Mouse (Mus musculus): ENCODE measurements around the gene Ctrb1. TPM values are rescaled to one million over a fixed set of nuclear protein-coding genes. Genes with fewer than 3 reads are reported as not detected.

The Ctrb1 gene
- total RNA-seq, 2 experiments from 2014 or later = not detected

DNA sequence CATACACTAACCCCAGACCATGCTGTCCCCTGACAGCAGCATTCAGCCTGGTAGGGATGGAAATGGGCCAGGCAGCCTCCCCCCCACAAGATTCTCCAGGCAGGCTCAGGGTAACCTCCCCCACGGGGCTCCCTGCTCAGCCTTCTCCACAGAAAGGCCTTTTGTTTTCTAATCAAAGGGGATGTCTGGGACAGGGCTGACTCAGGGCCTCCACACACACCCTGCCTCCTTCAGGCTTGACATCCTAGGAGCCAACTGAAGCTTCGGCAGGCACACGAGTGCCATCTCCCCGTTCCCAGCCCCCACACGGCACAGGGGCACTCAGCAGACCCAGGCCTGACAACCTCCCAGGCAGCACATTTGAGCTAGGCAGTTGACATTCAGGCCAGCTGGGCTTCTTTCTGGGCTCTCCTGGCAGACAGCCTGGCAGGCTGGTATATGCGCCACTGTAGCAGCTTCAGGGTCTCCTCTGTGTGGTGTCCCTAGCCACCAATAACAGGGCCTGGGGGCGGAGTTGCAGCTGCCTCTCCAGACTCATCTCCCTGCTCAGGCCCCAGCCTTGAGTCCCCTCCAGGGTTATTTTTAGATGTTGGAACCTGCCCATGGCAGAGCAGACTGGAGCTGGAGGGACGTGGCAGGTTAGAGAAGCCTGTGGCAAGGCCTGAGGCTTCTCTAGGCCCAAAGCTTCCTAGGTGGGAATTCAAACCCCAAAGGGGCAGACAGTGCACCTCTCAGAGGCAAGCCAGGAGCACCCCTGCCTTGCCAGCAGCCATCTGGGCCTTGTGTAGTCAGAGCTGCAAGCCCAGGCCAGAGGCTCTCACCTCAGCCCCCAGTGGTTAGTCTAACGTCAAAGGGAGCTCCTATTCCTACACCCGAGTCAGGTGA lies 26.0 kb upstream of the Ctrb1 start:
- no peak overlapping the region for H3K4me3 ChIP-seq
- intact Hi-C loops (cut with DNase I) = loop anchor here (2.0 kb wide), 1 partner anchor 26 kb away; the partner anchor contains the start of gene Bcar1

DNA sequence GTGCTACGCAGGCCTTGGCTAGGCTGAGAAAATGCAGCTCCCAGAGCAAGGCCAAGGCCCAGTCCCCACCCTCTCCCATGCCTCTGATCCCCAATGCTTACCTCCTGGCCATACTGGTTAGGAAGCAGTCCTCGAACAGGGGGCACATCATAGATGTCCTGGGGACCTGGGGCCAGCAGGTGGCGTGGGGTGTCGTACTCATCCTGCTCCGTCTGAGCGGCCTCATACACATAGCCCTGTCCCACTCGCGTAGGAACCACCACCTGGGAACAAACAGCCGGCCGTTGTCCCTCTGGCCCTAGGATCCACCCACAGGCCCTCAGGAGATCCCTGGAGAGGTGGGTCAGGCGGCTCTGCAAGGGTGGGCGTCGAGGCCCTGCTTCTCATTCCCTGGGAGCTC lies 24.7 kb upstream of the Ctrb1 start:
- H3K27ac ChIP-seq = no peak overlapping the region
- no peak for DNase-seq (ENCODE audit: extremely low spot score in 1 of 2, low spot score in 2 of 2)
- intact Hi-C loops (cut with DNase I) = no loop called here
- TF ChIP-seq CTCF (IDR thresholded peaks at IDR 0.05) = no peak
- no peak overlapping the region for H3K4me3 ChIP-seq

More for the DNA sequence above, 26.0 kb upstream of the Ctrb1 start:
- H3K27ac ChIP-seq = peak overlapping the region; percentile 85
- TF ChIP-seq CTCF (IDR thresholded peaks at IDR 0.05) = no peak
- peak; percentile 59 to 64 for DNase-seq (ENCODE audit: extremely low spot score in 1 of 2, low spot score in 2 of 2)

DNA sequence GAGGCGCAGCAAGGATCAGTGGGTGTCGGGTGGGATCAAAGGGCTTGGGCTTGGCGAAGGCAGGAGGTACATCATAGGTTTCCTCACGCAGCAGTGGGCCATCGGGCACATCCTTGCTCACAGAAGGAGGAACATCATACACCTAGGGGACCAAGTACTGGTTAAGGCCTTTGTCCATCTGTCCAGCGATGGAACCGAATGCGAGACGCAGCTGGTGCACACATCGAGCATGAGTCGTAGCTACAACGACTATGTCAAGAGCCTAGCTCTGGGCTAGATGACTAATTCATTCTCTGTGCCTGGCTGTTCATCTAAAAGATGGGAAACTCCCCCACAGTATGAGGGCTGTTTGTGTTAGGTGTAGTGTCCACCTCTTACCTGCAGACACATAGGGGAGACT lies 23.5 kb upstream of the Ctrb1 start:
- no peak overlapping the region for H3K27ac ChIP-seq
- intact Hi-C loops (cut with DNase I) = no loop called here

DNA sequence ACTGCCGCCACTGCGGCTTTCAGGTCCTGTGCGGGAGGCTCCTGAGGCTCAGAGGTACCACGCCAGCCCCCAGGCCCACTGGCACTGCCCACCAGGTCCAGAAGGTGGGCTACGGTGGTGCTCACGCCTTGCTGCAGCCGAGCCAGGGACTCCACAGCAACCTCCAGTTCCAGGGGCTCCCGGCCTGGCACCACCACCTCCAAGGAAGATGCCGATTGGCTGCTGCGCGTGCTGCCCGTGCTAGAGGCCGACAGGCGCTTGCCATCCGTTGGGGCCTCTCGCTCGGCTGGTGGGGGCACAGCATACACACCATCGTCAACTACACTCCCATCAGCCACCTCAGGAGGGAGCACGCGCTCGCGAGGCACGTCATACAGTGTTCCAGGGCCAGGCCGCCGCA lies 23.0 kb upstream of the Ctrb1 start:
- no peak for TF ChIP-seq CTCF (IDR thresholded peaks at IDR 0.05)
- no peak for DNase-seq (ENCODE audit: extremely low spot score in 1 of 2, low spot score in 2 of 2)
- intact Hi-C loops (cut with DNase I) = no loop called here
- Histone ChIP-seq H3K4me3 (no peak overlapping the region), H3K27ac (no peak overlapping the region)

More for the DNA sequence above, 23.5 kb upstream of the Ctrb1 start:
- no peak for DNase-seq (ENCODE audit: extremely low spot score in 1 of 2, low spot score in 2 of 2)
- no peak for TF ChIP-seq CTCF (IDR thresholded peaks at IDR 0.05)
- no peak overlapping the region for H3K4me3 ChIP-seq

DNA sequence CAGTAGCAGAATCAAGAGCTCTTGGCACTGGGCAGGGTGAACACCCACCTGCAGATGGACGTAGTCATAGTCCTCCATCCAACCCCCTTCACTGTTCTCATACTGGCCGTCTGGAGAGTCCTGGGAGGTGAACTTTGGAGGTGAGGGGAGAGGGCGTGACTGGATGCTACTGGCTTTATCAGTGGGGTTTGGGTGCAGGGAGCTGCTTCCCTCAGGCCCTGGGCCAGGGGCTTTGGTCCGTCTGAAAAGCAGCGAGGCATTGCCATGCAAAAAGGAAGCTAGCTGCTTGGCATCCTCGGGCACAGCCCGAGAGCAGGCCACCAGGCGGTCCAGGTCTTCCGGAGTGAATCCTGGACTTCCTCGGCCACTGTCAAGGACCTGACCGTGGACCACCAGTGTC lies 22.5 kb upstream of the Ctrb1 start:
- intact Hi-C loops (cut with DNase I) = no loop called here
- no peak for TF ChIP-seq CTCF (IDR thresholded peaks at IDR 0.05)
- H3K4me3 ChIP-seq = no peak overlapping the region
- no peak overlapping the region for H3K27ac ChIP-seq
- DNase-seq (ENCODE audit: extremely low spot score in 1 of 2, low spot score in 2 of 2) = no peak

DNA sequence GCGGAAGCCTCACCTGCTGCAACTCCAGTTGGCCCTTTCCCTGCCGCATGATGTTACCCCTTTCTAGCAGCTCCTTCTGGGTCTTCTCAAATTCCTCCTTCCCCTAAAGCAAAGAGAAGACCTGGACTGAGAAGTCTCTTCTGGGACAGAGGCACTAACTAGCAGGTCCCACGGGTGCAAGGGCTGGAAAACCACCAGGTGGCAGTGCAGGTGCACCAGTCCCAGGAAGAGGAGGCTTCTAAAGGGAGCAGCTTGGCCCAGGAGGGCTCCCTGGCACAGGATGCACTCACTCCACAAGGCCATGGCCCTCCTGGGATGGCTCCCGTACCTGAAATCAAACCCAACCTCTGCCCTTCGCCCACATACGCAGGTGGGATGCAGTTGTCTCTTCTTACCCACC lies 21.8 kb upstream of the Ctrb1 start:
- Histone ChIP-seq H3K4me3 (no peak overlapping the region), H3K27ac (no peak overlapping the region)
- peak; percentile 62 to 63 for DNase-seq (ENCODE audit: extremely low spot score in 1 of 2, low spot score in 2 of 2)
- TF ChIP-seq CTCF (IDR thresholded peaks at IDR 0.05) = peak; percentile 79
- intact Hi-C loops (cut with DNase I) = loop anchor here (1.0 kb wide), 1 partner anchor 101 kb away; no protein-coding TSS in a partner anchor

DNA sequence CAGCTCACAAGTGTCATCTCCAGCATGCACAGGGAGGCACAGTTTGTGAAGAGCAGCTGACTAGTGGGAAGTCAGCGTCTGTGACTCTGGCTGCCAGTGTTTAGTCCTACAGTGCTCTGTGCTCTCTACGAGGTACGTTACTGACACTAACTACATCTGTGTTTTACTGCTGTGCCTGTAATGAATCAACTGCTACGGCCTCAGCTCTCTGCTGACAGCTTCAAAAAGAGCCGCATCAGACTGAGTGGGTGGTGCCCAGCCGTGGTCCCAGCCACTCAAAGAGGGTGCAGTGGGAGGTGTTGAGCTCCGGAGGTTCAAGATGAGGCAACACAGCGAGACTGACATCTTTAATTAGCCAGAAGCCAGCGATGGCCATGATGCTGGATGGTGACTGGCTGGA lies 21.3 kb upstream of the Ctrb1 start:
- TF ChIP-seq CTCF (IDR thresholded peaks at IDR 0.05) = no peak
- no peak for DNase-seq (ENCODE audit: extremely low spot score in 1 of 2, low spot score in 2 of 2)
- H3K4me3 ChIP-seq = no peak overlapping the region
- intact Hi-C loops (cut with DNase I) = loop anchor here (1.0 kb wide), 1 partner anchor 101 kb away; no protein-coding TSS in a partner anchor
- H3K27ac ChIP-seq = no peak overlapping the region

DNA sequence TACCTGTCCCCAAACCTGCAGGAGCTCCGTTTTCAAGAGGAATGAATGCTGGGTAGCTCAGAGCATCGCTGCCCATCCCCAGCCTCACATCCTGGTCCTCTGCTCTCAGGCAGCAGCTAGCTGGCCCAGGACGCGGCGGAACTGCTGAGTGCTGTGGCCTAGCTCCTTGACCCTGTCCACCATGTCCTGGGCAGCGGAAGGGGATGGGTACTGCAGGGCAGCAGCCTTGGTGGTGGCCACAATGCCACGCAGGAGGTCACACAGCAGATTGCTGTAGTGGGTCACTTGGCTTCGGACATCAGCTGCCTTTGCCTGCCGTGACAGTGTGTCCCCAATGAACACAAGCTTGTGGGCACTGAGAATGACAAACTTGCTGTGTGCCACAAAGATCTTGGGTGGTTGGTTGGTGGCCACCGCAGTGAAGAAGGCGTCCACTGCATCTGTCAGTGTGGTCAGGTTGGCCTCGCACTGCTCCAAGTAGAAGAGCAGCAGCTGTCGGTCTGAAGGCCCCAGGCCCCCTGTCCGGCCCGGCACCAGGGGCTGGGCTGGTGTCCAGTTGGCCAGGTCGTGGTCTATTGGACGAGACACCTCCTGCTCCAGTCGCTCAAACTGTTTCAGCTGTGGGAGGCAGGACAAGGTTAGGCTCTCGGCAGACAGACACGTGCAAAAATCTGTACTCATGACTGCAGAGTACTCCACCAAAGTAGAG lies 20.1 kb upstream of the Ctrb1 start:
- intact Hi-C loops (cut with DNase I) = no loop called here
- TF ChIP-seq CTCF (IDR thresholded peaks at IDR 0.05) = no peak

DNA sequence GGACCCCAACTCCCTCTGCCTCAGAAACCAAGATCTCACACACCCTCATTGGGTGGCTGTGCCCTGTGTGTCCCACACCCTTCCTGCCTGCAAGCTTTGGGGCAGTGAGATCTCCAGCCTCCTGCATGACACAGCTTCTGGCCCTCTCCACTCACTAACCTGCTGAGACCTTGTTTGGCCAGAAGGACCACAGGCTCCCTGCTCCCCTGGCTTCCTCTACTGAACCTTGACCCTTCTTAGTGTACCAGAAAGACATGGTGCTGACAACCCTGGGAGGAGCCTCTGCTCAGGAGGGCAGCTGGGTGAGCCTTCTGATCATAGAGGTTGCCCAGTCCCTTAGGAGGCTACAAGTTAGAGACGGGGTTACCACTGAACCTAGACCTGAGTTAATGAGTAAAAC lies 18.4 kb upstream of the Ctrb1 start:
- no peak overlapping the region for H3K27ac ChIP-seq
- no peak overlapping the region for H3K4me3 ChIP-seq
- intact Hi-C loops (cut with DNase I) = no loop called here
- no peak for DNase-seq (ENCODE audit: extremely low spot score in 1 of 2, low spot score in 2 of 2)
- no peak for TF ChIP-seq CTCF (IDR thresholded peaks at IDR 0.05)

More for the DNA sequence above, 20.1 kb upstream of the Ctrb1 start:
- no peak overlapping the region for H3K4me3 ChIP-seq
- DNase-seq (ENCODE audit: extremely low spot score in 1 of 2, low spot score in 2 of 2) = no peak
- no peak overlapping the region for H3K27ac ChIP-seq

DNA sequence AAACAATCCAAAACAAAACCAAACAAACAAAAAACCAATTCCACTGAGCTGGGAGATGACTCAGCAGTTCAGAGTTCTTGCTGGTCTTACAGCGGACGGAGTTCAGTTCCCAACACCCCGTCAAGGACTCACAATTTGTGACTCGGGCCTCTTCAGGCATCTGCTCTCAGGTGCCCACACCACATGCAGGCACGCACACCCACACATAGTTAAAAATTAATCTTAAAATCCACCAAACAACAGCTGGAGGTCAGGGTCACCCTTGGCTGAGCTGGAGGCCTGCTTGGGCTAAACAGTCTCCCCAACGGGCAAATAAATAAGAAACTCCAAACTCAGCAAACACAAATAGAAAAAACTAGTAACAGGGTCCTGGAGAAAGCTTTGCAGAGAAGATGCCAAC lies 17.5 kb upstream of the Ctrb1 start:
- intact Hi-C loops (cut with DNase I) = no loop called here
- H3K4me3 ChIP-seq = no peak overlapping the region
- H3K27ac ChIP-seq = no peak overlapping the region
- no peak for DNase-seq (ENCODE audit: extremely low spot score in 1 of 2, low spot score in 2 of 2)
- TF ChIP-seq CTCF (IDR thresholded peaks at IDR 0.05) = no peak

DNA sequence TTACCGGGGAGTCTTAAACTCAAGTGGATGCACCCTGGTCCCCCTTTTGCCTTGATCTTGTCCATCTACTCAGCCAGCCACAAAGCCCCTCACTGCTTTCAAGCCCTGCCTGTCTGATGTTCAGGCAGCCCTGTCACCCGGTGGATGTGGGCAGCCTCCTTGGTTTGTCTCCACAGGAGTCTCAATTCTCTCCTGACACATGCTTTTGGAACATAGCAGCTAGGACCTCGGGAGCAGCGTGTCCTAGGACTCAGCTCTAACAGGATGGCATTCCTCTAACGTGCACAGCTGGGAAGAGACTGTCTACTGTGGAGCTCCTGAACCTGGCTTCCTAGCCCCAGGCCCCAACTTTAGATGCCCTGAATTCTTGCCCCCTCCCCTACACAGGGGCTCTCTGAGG lies 14.9 kb upstream of the Ctrb1 start:
- intact Hi-C loops (cut with DNase I) = no loop called here
- H3K4me3 ChIP-seq = no peak overlapping the region
- no peak for TF ChIP-seq CTCF (IDR thresholded peaks at IDR 0.05)
- DNase-seq (ENCODE audit: extremely low spot score in 1 of 2, low spot score in 2 of 2) = no peak
- no peak overlapping the region for H3K27ac ChIP-seq

DNA sequence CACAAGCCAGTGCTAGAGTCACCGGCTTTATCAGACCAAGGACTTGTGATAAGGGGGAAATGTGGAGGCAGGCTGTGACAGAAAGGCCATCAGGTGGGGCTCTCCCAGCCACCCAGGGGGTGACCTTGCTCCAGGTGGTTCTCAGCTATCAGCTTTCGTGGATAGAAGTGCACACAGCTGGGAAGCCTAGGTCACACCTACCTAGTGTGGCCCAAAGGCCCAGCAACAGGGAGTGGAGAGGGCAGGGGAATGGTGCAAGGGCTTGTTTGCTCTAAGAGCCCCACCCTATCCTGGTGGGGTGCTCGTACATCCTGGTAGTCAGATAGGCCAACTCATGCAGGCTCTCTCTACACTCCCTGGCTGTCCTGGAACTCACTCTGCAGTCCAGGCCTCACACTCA lies 14.4 kb upstream of the Ctrb1 start:
- Histone ChIP-seq H3K27ac (no peak overlapping the region), H3K4me3 (no peak overlapping the region)
- no peak for DNase-seq (ENCODE audit: extremely low spot score in 1 of 2, low spot score in 2 of 2)
- intact Hi-C loops (cut with DNase I) = no loop called here
- TF ChIP-seq CTCF (IDR thresholded peaks at IDR 0.05) = no peak

Data from left cerebral cortex, adult 2 months (tissue).